Mouse (Mus musculus) hindbrain, embryonic 16.5 days (tissue): ENCODE measurements around the gene Cltb. TPM values are rescaled to one million over a fixed set of nuclear protein-coding genes. Genes with fewer than 3 reads are reported as not detected.

ENCODE experiments used
- ATAC-seq: fragments of 200-750 bp; cut with Nextera tagmentation; 2 replicates; pipeline ENCODE4 v1.8.0; 2017; ENCODE audit warnings: moderate TSS enrichment, moderate library complexity
- H3K27ac ChIP-seq: fragments of 300-500 bp; sonication (generic); 2 replicates; pipeline ENCODE4 v1.5.1; 2014; ENCODE audit warnings: low read depth, mild to moderate bottlenecking, control low read depth, low read length, moderate library complexity
- H3K27me3 ChIP-seq: fragments of 300-500 bp; sonication (generic); replicated peaks from 2 replicates; pipeline ENCODE4 v1.6.1; 2014; ENCODE audit warnings: low read length; ENCODE audit not compliant: control insufficient read depth, insufficient read depth
- H3K36me3 ChIP-seq: fragments of 300-500 bp; sonication (generic); 2 replicates; pipeline ENCODE4 v1.6.1; 2014; ENCODE audit warnings: mild to moderate bottlenecking, low read length, moderate library complexity, mixed read lengths; ENCODE audit not compliant: control insufficient read depth, insufficient read depth
- H3K4me1 ChIP-seq: fragments of 300-500 bp; sonication (generic); 2 replicates; pipeline ENCODE4 v1.6.1; 2014; ENCODE audit warnings: low read depth, low read length; ENCODE audit not compliant: control insufficient read depth, insufficient read depth
- H3K4me2 ChIP-seq: fragments of 300-500 bp; sonication (generic); 2 replicates; pipeline ENCODE4 v1.6.1; 2014; ENCODE audit warnings: mild to moderate bottlenecking, low read length, control low read depth, moderate library complexity
- H3K4me3 ChIP-seq: fragments of 300-500 bp; sonication (generic); 2 replicates; pipeline ENCODE4 v1.5.1; 2014; ENCODE audit warnings: mild to moderate bottlenecking, low read length, control low read depth, moderate library complexity
- H3K9ac ChIP-seq: fragments of 300-500 bp; sonication (generic); 2 replicates; pipeline ENCODE4 v1.6.1; 2014; ENCODE audit warnings: low read depth, mild to moderate bottlenecking, control low read depth, low read length, moderate library complexity
- H3K9me3 ChIP-seq: fragments of 300-500 bp; sonication (generic); 2 replicates; pipeline ENCODE4 v1.6.1; 2014; ENCODE audit warnings: mild to moderate bottlenecking, low read length, moderate library complexity; ENCODE audit not compliant: control insufficient read depth
- WGBS: fragments of 180-500 bp; shearing (Covaris S2); extraction: QIAGEN DNeasy Blood & Tissue Kit; methylation state at CpG from one replicate; pipeline ENCODE4 v1.1.7; 2014; 5-methylcytosine and 5-hydroxymethylcytosine counted together
- microRNA-seq: library from miRNA; unstranded; fragments of <30 nt; microRNA quantifications from one replicate; pipeline ENCODE4, GENCODE M21; 2017
- polyA plus RNA-seq: library from polyadenylated mRNA; unstranded; fragments of >200 nt; fragmentation: Nextera tagmentation; extraction: Ambion mirVana; gene quantifications from 2 replicates; pipeline ENCODE4 v1.2.1, GENCODE M21; 2015

Cltb gene
- polyA plus RNA-seq, 1 experiment from 2014 or later, result 276 TPM

- Histone ChIP-seq H3K9ac (no peak overlapping the region), H3K4me1 (peaks cover 10% of the 10 kb centered on the region), H3K27me3 (no peaks in the 10 kb centered on the region), H3K4me2 (no peak overlapping the region), H3K27ac (no peak overlapping the region), H3K9me3 (no peaks in the 10 kb centered on the region), H3K36me3 (peaks cover 49% of the 10 kb centered on the region), H3K4me3 (no peak overlapping the region)
- no peak for ATAC-seq
- 94% methylated on average over 7 of the region's 7 CpGs for WGBS
These were observed 50.5 kb downstream of the Cltb start for GRCm38 (mm10) chr13:54560608-54561007.

GRCm38 (mm10) chr13:54559656-54560055 is 51.5 kb downstream of the Cltb start:
- no peak overlapping the region for H3K27ac ChIP-seq
- no peak overlapping the region for H3K9ac ChIP-seq
- H3K27me3 ChIP-seq, result no peaks in the 10 kb centered on the region
- H3K36me3 ChIP-seq, result peaks cover 51% of the 10 kb centered on the region
- ATAC-seq, result no peak
- no peak overlapping the region for H3K4me2 ChIP-seq
- 97% methylated on average over 2 of the region's 2 CpGs for WGBS
- no peak overlapping the region for H3K4me3 ChIP-seq
- H3K4me1 ChIP-seq, result peaks cover 8% of the 10 kb centered on the region
- no peaks in the 10 kb centered on the region for H3K9me3 ChIP-seq

GRCm38 (mm10) chr13:54557652-54558051 is 53.5 kb downstream of the Cltb start:
- Histone ChIP-seq H3K27ac (no peak overlapping the region), H3K9ac (no peak overlapping the region), H3K4me1 (no peaks in the 10 kb centered on the region), H3K27me3 (no peaks in the 10 kb centered on the region), H3K4me2 (no peak overlapping the region), H3K4me3 (no peak overlapping the region), H3K9me3 (no peaks in the 10 kb centered on the region), H3K36me3 (peaks cover 65% of the 10 kb centered on the region)
- 100% methylated on average over 1 of the region's 1 CpGs for WGBS
- ATAC-seq, result no peak

- Histone ChIP-seq H3K4me2 (no peak overlapping the region), H3K36me3 (peaks cover 60% of the 10 kb centered on the region), H3K9me3 (no peaks in the 10 kb centered on the region), H3K27ac (no peak overlapping the region), H3K9ac (no peak overlapping the region), H3K27me3 (no peaks in the 10 kb centered on the region), H3K4me1 (no peaks in the 10 kb centered on the region), H3K4me3 (no peak overlapping the region)
- 88% methylated on average over 3 of the region's 3 CpGs for WGBS
- ATAC-seq, result no peak
These were observed 54.3 kb downstream of the Cltb start for GRCm38 (mm10) chr13:54556796-54557195.

GRCm38 (mm10) chr13:54556176-54556575 is 55.0 kb downstream of the Cltb start:
- no peak for ATAC-seq
- H3K4me3 ChIP-seq, result no peak overlapping the region
- 93% methylated on average over 9 of the region's 9 CpGs for WGBS
- no peaks in the 10 kb centered on the region for H3K9me3 ChIP-seq
- H3K4me1 ChIP-seq, result no peaks in the 10 kb centered on the region
- H3K36me3 ChIP-seq, result peaks cover 58% of the 10 kb centered on the region
- no peak overlapping the region for H3K9ac ChIP-seq
- H3K4me2 ChIP-seq, result no peak overlapping the region
- H3K27me3 ChIP-seq, result no peaks in the 10 kb centered on the region
- no peak overlapping the region for H3K27ac ChIP-seq

GRCm38 (mm10) chr13:54548036-54548435 is 63.1 kb downstream of the Cltb start:
- ATAC-seq, result no peak
- Histone ChIP-seq H3K9ac (no peak overlapping the region), H3K27me3 (no peaks in the 10 kb centered on the region), H3K27ac (no peak overlapping the region), H3K36me3 (peaks cover 44% of the 10 kb centered on the region), H3K4me1 (no peaks in the 10 kb centered on the region), H3K4me2 (no peak overlapping the region), H3K4me3 (no peak overlapping the region), H3K9me3 (no peaks in the 10 kb centered on the region)
- WGBS, result 88% methylated on average over 7 of the region's 7 CpGs

Small RNA genes lying within 50 kb of the gene (microRNA-seq; reads per million reads assigned to microRNA genes)
- not detected for gene Gm24195

Other genes with a start within 250 kb of the Cltb start
- gene Cplx2, start 240.0 kb downstream of the Cltb start, polyA plus RNA-seq, result 36.6 and 41.9 TPM in 2 replicates
- gene Thoc3, start 142.5 kb downstream of the Cltb start, polyA plus RNA-seq, result 93.8 and 94.8 TPM in 2 replicates
- 20.4 and 23.7 TPM in 2 replicates for gene Simc1, start 107.6 kb downstream of the Cltb start, polyA plus RNA-seq
- gene 4833439L19Rik, start 45.9 kb downstream of the Cltb start, polyA plus RNA-seq, result 268 and 272 TPM in 2 replicates
- gene Arl10, start 36.3 kb downstream of the Cltb start, polyA plus RNA-seq, result 96.9 and 100 TPM in 2 replicates
- 64.7 and 69.1 TPM in 2 replicates for gene Nop16, start 21.3 kb downstream of the Cltb start, polyA plus RNA-seq
- 253 and 288 TPM in 2 replicates for gene Higd2a, start 21.1 kb downstream of the Cltb start, polyA plus RNA-seq
- gene Faf2, start 10.4 kb upstream of the Cltb start, polyA plus RNA-seq, result 61.9 and 64.7 TPM in 2 replicates
- gene Rnf44, start 82.6 kb upstream of the Cltb start, polyA plus RNA-seq, result 56.4 and 64.8 TPM in 2 replicates
- 0.16 and 0.21 TPM in 2 replicates for gene Cdhr2, start 90.1 kb upstream of the Cltb start, polyA plus RNA-seq
- 4.5 and 5.7 TPM in 2 replicates for gene Gprin1, start 138.5 kb upstream of the Cltb start, polyA plus RNA-seq
- gene Sncb, start 155.3 kb upstream of the Cltb start, polyA plus RNA-seq, result 130 and 157 TPM in 2 replicates
- gene Eif4e1b, start 172.7 kb upstream of the Cltb start, polyA plus RNA-seq, result not detected in 2 replicates
- gene Tspan17, start 178.0 kb upstream of the Cltb start, polyA plus RNA-seq, result 105 and 131 TPM in 2 replicates